Mouse (Mus musculus): ENCODE results near the gene Eln. TPM values are rescaled to one million over a fixed set of nuclear protein-coding genes. Genes with fewer than 3 reads are reported as not detected.
A peak's percentile ranks its signal among the peaks of the same experiment; 100 is the strongest.

The Eln gene
- 1 to 10 TPM; 7.3 to 7.5 TPM for total RNA-seq (2021)
- long read RNA-seq, experiment 1, partial matches to known transcripts: 2 of 4 reads
- long read RNA-seq, experiment 1, other reads (novel, unspliced or antisense): 1 of 4 reads
- long read RNA-seq, experiment 2, partial matches to known transcripts: 1 of 1 reads
- long read RNA-seq, experiment 2, other reads (novel, unspliced or antisense): 0 of 1 reads

DNA sequence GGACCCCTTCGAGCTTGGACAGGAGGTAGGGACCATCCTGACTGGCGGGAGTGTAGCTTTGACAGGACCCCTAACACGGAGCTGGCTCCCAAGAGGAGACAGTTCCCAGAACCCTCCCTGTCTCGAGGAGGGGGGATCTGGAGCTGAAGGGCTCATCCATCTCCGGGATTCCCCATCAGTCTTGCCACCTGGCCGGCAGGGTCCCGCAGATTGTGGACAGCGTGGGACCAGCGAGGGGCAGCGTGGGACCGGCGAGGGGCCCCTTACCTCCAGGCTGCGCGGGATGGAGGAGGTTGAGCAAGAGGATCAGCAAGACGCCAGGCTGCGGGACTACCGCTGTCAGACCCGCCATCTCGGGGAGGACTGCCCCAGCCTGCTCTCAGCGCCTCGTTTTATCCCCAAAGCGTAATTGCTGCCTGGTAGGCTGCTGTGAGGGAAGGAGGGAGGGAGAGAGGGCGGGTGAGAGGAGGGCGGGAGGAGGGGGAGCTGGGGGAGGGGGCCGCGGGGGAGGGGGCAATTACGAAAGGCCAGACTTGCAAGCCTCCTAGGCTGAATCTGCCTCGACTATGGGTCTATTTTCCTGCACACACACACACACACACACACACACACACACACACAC, at the start of gene Eln:
Gene Eln (minus strand): TSS at position 434 of the 622 bp plus-strand sequence.
- DNase-seq (ENCODE audit: low spot score in 2 of 2): no peak

DNA sequence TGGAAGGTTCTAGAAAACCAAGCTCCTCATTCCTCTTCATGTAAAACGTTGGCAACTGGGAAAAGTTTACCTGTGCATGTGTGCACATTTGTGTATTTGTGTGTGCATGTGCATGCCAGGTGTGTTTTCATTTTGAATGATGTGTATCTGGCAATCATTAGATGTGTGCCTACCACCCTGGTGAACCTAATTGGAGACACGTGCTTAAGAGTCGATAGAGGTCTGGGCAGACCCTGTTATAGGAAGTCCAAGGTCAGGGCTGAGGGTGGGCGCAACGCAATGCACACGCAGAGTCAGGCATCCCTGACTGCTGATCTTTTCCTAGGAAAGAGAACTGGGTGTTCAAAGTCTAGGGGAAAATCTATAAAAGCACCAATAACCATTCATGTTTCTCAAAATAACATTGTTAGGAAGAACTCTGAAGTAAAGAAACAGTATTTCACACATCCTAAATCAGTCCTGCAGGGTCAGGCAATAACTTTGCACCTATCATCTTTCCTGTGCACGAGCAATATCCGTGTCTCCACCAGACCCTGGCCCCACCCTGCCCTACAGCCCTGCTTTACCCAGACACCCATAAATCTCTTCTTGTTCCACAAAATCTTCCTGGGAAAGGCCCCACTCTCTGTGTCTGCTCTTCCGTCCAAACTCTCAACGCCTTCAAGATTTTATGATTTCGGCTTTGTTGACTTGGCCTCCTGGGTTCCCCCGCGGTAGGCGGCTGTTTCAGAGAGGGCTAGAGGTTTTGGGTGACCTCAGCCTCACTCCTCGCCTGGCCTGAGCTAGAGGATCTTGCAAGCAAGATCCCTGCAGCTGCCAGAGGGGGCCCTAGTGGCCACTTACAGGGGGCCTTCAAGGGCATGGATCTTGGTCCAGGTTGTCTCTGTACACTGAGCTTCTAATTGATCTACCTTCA, 43.2 kb upstream of the Eln start:
- no peak for DNase-seq (ENCODE audit: low spot score in 2 of 2)

DNA sequence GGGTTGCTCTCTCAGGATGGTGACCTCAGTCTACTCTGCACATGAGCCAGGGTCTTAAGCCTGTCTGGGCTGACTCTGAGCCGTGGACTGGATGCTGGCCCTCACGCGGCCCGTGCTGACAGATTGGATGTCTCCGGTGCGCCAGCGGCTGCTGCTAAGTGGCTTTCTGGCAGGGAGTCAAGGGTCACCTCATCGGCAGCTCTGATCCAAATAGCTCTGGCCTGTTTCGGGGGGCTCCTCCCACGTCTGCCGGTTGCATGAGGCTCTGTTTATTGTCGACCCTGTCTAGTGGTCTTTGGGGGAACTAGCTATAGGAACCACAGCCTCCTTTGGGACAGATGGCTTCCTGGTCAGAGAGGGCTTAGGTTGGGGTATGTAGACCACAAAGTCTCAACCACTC, 41.1 kb upstream of the Eln start:
- DNase-seq (ENCODE audit: low spot score in 2 of 2): no peak

DNA sequence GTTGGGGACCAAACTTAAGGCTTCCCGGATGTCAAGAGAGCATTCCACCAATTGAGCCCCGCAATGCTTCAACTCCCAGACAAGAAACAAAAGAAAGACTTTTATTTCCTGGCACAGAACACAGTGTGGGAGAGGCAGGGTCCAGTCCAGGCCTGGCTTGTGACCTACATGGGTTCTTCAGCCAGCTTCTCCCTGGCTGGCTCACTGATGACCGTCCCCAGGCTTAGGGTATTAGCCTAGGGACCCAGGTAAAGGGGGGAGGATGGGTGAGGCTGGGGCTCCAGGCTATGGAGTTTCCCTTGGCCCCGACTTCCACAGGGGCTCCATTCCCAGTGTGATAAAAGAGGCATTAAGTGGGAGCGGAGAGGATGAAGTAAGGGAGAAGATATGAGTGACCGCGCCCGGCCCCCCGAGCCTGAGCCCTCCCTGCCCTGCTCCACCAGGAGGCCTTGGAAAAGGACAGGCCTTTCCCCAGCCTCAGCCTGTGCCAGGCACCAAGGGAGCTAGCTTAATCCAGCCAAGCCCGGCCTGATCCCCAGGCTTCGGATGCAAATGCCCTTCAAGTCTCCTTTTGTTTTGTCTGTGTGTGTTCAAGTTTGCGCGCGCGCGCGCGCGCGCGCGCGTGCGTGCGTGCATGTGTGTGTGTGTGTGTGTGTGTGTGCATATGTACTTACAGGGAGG, 38.7 kb upstream of the Eln start:
- DNase-seq (ENCODE audit: low spot score in 2 of 2): no peak

DNA sequence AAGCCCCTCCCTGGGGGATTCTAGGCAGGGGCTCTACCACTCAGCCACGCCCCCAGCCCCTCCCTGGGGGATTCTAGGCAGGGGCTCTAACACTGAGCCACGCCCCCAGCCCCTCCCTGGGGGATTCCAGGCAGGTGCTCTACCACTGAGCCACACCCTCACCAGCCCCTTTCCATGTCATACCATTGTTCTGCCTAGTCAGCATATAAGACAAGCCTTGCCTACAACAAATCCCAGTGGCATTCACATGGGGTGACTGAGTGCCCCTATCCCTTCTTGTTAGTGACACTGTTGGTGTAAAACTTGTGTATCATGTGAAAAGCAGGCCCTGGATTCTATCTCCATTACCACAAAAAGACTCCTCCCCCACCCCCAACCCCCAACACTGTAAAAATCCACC, 36.7 kb upstream of the Eln start:
- no peak for DNase-seq (ENCODE audit: low spot score in 2 of 2)

DNA sequence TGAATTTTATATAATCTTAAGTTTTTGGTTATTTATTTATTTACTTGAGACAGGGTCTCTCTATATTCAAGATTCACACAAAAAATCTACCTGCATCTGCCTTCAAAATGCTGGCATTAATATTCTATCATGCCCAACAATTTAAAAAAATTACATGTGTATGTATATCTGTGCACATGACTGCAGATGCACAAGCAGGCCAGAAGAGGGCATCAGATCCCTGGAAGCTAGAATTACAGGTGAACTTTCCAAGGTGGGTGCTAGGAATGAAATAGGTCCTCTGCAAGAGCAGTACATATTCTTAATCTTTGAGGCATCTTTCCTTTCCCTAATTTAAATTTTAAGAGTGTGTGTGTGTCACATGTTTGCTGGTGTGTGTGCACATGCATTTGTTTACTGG, 33.8 kb upstream of the Eln start:
- no peak for DNase-seq (ENCODE audit: low spot score in 2 of 2)

DNA sequence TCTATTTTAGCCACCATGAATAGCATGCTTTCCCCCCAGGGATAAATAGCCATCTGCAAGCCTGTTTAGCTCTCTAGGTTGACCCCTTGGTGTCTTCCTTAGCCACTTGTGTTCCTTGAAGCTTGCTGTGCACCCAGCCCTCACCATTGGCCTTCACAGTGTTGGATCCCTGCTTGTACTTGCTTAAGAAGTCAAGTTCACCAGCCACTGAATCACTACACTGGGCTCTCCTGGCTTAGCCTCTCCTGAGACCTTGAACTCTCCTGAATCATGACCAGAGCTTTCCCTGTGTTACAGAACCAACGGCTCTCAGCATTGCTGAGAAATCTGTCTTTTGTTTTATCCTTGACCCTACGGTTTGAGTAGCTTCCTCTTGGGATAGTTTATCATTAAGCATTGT, 33.0 kb upstream of the Eln start:
- no peak for DNase-seq (ENCODE audit: low spot score in 2 of 2)

DNA sequence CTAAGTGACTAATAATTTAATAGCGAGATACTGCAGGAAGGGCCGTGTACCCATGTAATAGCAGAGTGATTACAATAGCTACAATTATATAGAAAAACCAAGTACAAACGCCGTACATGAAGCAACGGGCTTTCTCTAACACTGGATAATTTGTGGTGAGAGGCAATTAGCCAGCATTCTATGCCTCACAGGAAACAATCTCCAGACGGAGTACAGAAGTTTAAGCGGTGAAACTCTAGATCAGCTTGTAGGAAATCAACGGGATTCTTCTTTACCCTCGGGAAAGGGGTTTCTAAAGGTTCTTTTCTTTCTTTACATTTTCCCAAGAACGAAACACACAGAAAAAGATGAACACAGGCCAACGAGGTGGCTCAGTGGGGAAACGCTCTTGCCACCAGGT, 29.4 kb upstream of the Eln start:
- no peak for DNase-seq (ENCODE audit: low spot score in 2 of 2)

DNA sequence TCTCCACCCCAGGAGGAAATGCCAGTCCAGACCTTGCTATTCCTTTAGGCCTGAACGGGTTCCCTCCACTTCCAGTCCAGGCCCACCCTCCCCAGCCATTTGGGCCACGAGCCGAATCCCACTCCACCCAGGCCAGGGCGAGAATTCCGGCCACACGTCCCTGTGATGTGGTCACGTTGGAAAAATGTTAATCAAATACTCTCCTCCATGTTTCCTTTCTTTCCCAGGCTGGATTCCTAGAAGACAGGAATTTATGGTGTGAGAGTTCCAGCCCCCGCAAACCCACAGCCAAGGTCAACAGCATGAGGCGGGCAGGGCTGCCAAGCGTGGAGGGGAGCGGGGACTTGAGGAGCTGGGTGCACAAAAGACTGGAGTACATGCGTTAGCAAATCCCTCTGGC, 25.4 kb upstream of the Eln start:
- no peak for DNase-seq (ENCODE audit: low spot score in 2 of 2)

DNA sequence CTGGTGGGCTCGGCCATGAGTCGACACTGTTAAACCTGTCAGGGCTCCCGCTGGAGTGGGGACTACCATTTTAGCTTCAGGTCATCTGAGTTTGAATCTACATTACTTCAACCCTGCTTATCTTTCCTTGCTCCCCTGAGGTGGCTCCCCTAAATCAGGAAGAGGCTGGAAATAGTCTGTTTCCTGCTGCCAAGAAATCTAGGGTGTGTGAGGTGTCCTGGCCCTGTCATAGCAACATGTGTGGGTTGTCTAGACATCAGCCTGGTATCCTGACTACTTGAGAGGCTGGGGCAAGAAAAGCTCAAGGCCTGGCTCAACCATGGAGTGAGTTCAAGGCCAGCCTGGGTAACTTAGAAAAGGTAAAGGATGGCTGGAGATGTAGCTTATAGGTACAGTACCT, 24.6 kb upstream of the Eln start:
- no peak for DNase-seq (ENCODE audit: low spot score in 2 of 2)

DNA sequence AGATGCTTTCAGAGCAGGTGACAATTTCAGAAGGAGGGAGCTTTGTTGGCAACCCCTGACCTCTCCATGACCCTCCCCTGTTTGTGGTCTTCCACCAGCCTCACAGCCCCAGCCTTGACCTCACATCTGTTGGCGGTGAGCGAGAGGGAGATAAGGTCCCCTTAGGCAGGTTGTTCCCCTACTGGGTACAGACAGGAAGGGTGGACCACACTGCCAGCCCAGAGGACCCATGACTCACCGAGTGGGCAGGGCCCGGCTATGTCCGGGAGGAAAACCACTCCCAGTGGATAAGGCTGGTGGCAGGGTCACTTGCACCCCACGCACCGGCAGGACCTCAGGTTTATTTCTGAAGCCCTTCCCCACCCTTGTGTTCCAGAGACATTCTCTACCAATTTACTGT, 22.1 kb upstream of the Eln start:
- DNase-seq (ENCODE audit: low spot score in 2 of 2): no peak

DNA sequence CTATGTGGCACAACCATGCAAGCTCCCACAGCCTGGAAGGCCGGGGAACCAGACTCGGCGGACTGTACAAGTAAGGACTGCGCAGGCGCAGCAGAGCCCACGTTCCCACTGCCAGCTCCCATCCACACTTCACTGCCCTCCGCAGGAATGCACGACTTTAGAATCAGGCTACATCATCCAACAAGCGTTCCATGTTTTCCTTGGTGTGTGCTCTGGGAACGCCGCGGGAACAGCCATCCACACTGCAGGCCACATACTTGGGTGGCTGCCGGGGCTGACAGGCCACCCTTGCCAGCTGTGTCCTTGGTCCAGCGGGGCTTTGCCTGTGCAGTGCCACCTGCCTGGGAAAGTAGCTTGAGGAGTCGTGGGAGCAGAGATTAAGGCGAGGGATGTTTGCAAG, 18.3 kb upstream of the Eln start:
- DNase-seq (ENCODE audit: low spot score in 2 of 2): no peak

DNA sequence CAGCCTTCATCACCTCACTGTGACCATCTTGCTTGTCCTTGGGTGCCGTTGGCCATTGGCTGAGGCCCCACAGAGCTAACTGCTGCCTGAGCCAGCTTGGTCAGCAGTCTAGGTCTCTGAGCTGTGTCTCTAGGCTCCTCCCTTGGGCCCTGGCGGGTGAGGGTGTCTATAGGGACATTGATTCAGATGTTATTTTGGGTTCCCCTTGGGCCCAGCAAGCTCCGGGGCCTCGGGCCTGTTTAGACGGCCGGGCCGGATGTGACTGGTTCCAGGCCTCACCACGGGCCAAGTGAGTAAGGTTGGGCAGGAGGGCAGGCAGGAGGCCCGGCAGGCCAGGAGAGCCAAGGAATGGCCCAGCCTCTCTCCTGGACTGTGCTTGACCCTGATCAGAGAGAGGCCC, 16.2 kb upstream of the Eln start:
- DNase-seq (ENCODE audit: low spot score in 2 of 2): no peak

DNA sequence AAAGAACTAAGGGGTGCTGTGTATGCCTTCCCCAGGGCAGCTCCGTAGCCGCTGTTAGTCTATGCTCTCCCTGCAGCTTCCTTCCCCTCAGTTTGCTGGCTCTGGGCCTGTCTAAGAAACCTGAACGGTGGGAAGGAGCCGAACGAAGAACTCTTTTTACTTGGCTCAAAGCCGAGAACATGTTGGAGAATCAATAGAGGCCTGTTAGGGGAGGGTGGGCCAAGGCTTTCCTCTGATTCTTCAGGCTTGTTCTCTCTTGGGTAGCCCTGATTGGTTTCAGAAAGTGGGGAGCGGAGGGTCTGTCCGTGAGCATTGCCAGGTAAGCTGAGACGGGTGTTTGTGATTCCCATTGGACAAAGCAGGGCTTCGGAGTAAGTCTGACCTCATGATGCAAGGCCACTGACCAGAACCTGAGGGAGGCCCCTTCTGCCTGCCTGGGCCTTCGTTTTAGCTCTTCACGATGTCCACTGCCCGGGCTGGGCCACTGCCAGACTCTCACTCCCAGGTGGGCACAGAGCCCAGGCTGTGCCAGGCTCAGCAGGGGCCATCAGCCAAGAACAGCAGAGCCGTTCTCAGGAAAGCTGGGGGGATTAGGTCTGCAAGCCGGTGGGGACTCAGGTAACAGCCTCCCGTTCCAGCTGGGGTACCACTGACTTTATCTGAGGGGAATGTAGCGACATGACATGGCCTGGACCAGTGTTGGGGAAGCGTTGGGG, 14.4 kb upstream of the Eln start:
- DNase-seq (ENCODE audit: low spot score in 2 of 2): no peak

DNA sequence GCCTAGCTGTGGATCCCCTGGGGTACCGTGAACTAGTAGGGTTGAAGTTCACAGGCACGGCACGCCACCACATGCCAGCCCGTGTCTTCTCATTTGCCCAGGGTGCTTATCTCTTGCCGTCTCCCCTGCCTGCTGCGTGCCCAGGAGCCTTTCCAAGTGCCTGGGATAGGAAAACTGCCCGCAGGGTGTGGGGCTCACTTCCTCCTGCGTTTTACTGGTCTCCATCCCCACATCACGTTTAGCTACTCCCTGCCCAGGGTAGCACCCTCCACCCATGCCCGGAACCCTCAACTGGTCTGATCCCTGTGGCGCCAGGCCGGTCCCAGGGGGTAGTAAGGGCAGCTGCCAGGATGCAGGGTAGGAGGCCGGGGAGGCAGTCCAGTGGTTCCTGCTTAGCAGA, 8.9 kb upstream of the Eln start:
- no peak for DNase-seq (ENCODE audit: low spot score in 2 of 2)

DNA sequence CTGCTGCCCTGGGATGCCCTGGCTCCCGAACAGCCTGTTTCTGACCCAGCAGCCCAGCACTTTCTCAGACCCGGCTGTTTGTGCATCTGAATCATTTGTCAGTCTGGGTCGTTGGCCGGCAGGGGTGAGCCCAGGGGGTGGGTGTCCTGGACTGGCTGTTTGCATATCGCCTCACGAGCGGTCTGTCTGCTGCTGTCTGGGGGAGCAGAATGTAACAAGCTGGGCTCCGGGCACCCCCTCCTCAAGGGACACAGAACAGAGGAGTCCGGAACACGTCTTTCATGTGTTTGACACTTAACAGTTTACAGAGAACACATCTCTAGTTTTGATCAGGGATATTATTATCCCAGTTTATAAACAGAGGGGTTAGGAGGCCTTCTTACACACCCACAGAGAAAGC, 7.0 kb upstream of the Eln start:
- no peak for DNase-seq (ENCODE audit: low spot score in 2 of 2)

DNA sequence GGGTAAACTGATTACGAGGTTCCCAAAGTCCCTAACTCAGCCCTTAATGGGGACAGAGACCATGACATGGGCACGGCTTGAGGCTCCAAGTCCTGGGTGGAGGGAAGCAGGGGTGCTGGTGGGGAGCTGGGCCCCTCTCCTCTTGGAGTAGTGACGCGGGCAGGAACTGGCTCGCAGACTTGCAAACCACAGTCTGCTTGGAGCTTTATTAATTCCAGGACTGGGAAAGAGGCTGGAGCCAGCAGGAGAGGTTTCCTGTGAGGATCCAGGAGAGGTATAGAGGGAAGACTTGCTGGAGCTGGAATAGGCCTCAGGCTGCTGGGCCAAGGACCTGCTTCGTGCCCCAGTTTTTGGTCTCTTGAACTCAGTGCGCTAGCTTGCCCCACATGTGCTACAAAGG, 3.3 kb upstream of the Eln start:
- DNase-seq (ENCODE audit: low spot score in 2 of 2): no peak

DNA sequence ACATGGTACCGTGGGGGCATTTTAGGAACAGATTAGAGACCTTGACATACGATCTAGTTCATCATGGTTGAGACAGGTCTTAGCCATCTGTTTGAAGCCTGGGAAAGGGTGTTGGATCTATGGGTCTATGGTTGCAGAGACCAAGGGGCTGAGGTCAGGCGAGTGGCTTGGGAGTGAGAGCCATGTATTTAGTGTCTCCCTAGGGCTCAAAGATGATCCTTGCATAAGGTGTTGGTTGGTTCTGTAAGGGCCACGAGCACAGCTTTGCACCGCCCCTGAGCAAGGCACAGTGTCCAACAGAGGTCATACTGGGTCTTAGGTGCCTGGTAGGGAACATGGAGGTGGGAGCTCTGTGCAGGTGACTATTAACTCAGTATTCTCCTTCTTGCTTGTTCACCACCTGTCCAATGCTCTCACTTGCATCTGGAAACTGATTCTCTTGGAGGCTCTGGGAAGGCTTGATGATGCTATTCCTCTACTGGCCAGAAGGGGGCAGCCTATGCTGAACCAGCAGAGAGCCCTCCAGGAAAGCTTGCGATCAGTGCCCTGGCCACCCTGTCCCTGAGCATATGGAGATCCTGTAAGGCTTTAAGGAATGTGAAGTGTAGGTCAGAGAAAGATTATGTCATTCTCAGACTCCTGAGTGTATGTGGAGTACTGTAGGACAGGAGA, 960 bp upstream of the Eln start:
- peak; percentile 54 to 60 for DNase-seq (ENCODE audit: low spot score in 2 of 2)

DNA sequence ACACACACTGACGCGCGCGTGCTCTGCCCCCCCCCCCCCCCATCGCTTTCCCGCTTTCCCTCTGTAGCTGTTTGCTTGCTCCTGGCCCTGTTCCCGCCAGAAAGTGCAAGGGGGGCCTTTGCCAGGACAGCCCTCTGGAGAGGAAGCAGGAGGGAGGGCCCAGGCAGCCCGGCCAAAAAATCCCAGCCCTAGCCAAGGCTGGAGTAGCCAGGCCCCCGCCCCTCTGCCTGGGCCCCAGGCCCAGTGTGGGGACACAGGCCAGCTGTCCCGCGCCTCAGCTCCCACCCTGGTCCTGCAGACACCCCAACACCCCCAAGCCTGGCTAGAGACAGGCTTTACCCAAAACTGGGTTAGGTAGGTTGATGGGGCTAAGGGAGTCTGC, 380 bp upstream of the Eln start:
- DNase-seq (ENCODE audit: low spot score in 2 of 2): peak; percentile 35 to 40

DNA sequence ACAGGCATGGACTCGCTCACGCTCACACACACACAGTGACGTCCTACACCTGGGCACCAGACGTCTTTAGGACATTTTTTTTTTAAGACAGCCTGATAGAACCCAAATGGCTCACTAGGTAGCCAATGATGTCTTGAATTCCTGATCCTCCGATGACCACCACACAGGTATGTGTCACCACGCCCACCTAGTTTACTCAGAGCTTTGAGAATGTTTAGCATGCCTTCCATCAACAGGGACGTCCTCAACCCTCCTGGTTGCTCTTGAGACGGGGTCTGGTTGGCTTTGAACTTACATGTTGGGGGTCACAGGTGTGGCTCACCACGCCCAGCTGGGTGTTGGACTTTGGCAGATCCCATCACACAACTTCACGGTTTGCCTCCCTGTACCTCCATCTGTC, 922 bp downstream of the Eln start:
- DNase-seq (ENCODE audit: low spot score in 2 of 2): no peak

DNA sequence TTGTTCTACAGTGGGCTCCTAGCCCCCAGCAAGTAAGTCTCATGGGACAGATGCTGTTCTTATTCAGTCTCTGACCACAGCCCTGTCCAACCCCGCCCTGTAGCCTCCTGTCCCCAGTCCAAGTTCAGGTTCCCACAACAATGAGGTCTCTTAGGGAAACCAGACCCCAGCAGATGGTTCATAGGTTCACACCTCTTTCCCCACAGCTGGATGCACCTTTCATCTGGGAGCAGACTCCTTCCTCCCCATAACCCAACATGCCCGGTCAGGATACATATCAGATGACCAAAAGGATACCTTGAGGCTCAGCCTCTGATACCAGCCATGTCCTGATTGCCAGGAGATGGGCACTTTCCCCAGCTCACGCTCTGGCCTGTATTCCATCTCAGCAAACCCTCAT, 1.3 kb downstream of the Eln start:
- no peak for DNase-seq (ENCODE audit: low spot score in 2 of 2)

Measured in left cerebral cortex, adult 18-20 months (tissue).